Mouse (Mus musculus) embryonic facial prominence, embryonic 12.5 days (tissue): Measurements from ENCODE around the gene Shmt2. TPM values are rescaled to one million over a fixed set of nuclear protein-coding genes. Genes with fewer than 3 reads are reported as not detected.

Experiments used
- ATAC-seq: fragments of 200-750 bp; cut with Nextera tagmentation; 2 replicates; pipeline ENCODE4 v1.8.0; 2017; ENCODE audit not compliant: insufficient number of reproducible peaks, insufficient read depth, low FRiP score, low TSS enrichment
- H3K27ac ChIP-seq: fragments of 300-500 bp; sonication (generic); 2 replicates; pipeline ENCODE4 v1.5.1; 2016; ENCODE audit warnings: mild to moderate bottlenecking
- H3K27me3 ChIP-seq: fragments of 300-500 bp; sonication (generic); 2 replicates; pipeline ENCODE4 v1.6.1; 2016; ENCODE audit warnings: mild to moderate bottlenecking, moderate library complexity
- H3K36me3 ChIP-seq: fragments of 300-500 bp; sonication (generic); 2 replicates; pipeline ENCODE4 v1.6.1; 2016; ENCODE audit warnings: mild to moderate bottlenecking
- H3K4me1 ChIP-seq: fragments of 300-500 bp; sonication (generic); 2 replicates; pipeline ENCODE4 v1.6.1; 2016
- H3K4me2 ChIP-seq: fragments of 300-500 bp; sonication (generic); replicated peaks from 2 replicates; pipeline ENCODE4 v1.6.1; 2016; ENCODE audit warnings: mild to moderate bottlenecking, moderate library complexity
- H3K4me3 ChIP-seq: fragments of 300-500 bp; sonication (generic); 2 replicates; pipeline ENCODE4 v1.5.1; 2016; ENCODE audit warnings: mild to moderate bottlenecking
- H3K9ac ChIP-seq: fragments of 300-500 bp; sonication (generic); 2 replicates; pipeline ENCODE4 v1.6.1; 2016; ENCODE audit warnings: mild to moderate bottlenecking, moderate library complexity
- H3K9me3 ChIP-seq: fragments of 300-500 bp; sonication (generic); 2 replicates; pipeline ENCODE4 v1.6.1; 2016; ENCODE audit warnings: mild to moderate bottlenecking, moderate library complexity
- WGBS: fragments of 180-500 bp; shearing (Covaris S2); methylation state at CpG from one replicate; pipeline ENCODE4 v1.1.7; 2016; 5-methylcytosine and 5-hydroxymethylcytosine counted together
- polyA plus RNA-seq: library from polyadenylated mRNA; unstranded; fragments of >200 nt; fragmentation: Nextera tagmentation; extraction: Ambion mirVana; gene quantifications from 2 replicates; pipeline ENCODE4 v1.2.1, GENCODE M21; 2016

The Shmt2 gene
- 82.4 and 88.2 TPM in 2 replicates for polyA plus RNA-seq

- peak; percentile 62 for ATAC-seq
- H3K27ac ChIP-seq, result no peak within 1 kb of the TSS
- peaks cover 32% of the 10 kb centered on the region for H3K36me3 ChIP-seq
- no peaks in the 10 kb centered on the region for H3K9me3 ChIP-seq
- H3K4me3 ChIP-seq, result peak within 1 kb of the TSS; percentile 53
- 1% methylated on average over 21 of the region's 21 CpGs for WGBS
- H3K9ac ChIP-seq, result peak within 1 kb of the TSS; percentile 52
- peaks cover 45% of the 10 kb centered on the region for H3K4me1 ChIP-seq
- H3K4me2 ChIP-seq, result peak within 1 kb of the TSS; percentile 76
- H3K27me3 ChIP-seq, result peaks cover 56% of the 10 kb centered on the region
These were observed at the start of gene Shmt2 for GRCm38 (mm10) chr10:127522088-127522581. Shmt2 (minus strand) TSS chr10:127522444.

- ATAC-seq, result no peak
- peaks cover 87% of the 10 kb centered on the region for H3K36me3 ChIP-seq
- no peak overlapping the region for H3K27ac ChIP-seq
- H3K4me3 ChIP-seq, result no peak overlapping the region
- H3K27me3 ChIP-seq, result no peaks in the 10 kb centered on the region
- no peak overlapping the region for H3K4me2 ChIP-seq
- no peaks in the 10 kb centered on the region for H3K9me3 ChIP-seq
- no peak overlapping the region for H3K9ac ChIP-seq
- WGBS, result 92% methylated on average over 17 of the region's 17 CpGs
- no peaks in the 10 kb centered on the region for H3K4me1 ChIP-seq
These were observed 48.8 kb upstream of the Shmt2 start for GRCm38 (mm10) chr10:127570937-127571641.

GRCm38 (mm10) chr10:127570384-127570783 lies 48.1 kb upstream of the Shmt2 start:
- Histone ChIP-seq H3K27ac (no peak overlapping the region), H3K9ac (no peak overlapping the region), H3K4me3 (no peak overlapping the region), H3K36me3 (peaks cover 85% of the 10 kb centered on the region), H3K27me3 (no peaks in the 10 kb centered on the region), H3K4me2 (no peak overlapping the region), H3K4me1 (no peaks in the 10 kb centered on the region), H3K9me3 (no peaks in the 10 kb centered on the region)
- WGBS, result 76% methylated on average over 6 of the region's 6 CpGs
- ATAC-seq, result no peak

- no peak overlapping the region for H3K4me3 ChIP-seq
These were observed 47.2 kb upstream of the Shmt2 start for GRCm38 (mm10) chr10:127569450-127569849.

GRCm38 (mm10) chr10:127566553-127567326 lies 44.5 kb upstream of the Shmt2 start:
- Histone ChIP-seq H3K4me3 (no peak overlapping the region), H3K4me2 (no peak overlapping the region), H3K9me3 (no peaks in the 10 kb centered on the region), H3K27ac (no peak overlapping the region), H3K9ac (no peak overlapping the region), H3K36me3 (peaks cover 80% of the 10 kb centered on the region), H3K4me1 (peaks cover 8% of the 10 kb centered on the region; the same call in 1 of the 2 replicates), H3K27me3 (no peaks in the 10 kb centered on the region)
- WGBS, result 92% methylated on average over 28 of the region's 28 CpGs
- no peak for ATAC-seq

More at GRCm38 (mm10) chr10:127569450-127569849, 47.2 kb upstream of the Shmt2 start:
- no peaks in the 10 kb centered on the region for H3K9me3 ChIP-seq
- no peak overlapping the region for H3K9ac ChIP-seq
- H3K27me3 ChIP-seq, result no peaks in the 10 kb centered on the region
- H3K4me1 ChIP-seq, result peaks cover under 1% of the 10 kb centered on the region; the same call in 1 of the 2 replicates
- no peak for ATAC-seq
- H3K36me3 ChIP-seq, result peaks cover 79% of the 10 kb centered on the region
- no peak overlapping the region for H3K4me2 ChIP-seq
- H3K27ac ChIP-seq, result no peak overlapping the region
- WGBS, result 37% methylated on average over 3 of the region's 3 CpGs

GRCm38 (mm10) chr10:127564301-127564700 lies 42.1 kb upstream of the Shmt2 start:
- 0 out of 2 replicates have a peak overlapping the region, but pooled peaks have one; percentile 4 for H3K27ac ChIP-seq
- H3K4me1 ChIP-seq, result peaks cover 8% of the 10 kb centered on the region; the same call in 1 of the 2 replicates
- H3K36me3 ChIP-seq, result peaks cover 88% of the 10 kb centered on the region
- no peak overlapping the region for H3K4me2 ChIP-seq
- no peaks in the 10 kb centered on the region for H3K9me3 ChIP-seq
- 51% methylated on average over 13 of the region's 13 CpGs for WGBS
- H3K4me3 ChIP-seq, result no peak overlapping the region
- no peak for ATAC-seq
- H3K9ac ChIP-seq, result no peak overlapping the region
- H3K27me3 ChIP-seq, result no peaks in the 10 kb centered on the region

- no peak overlapping the region for H3K9ac ChIP-seq
- ATAC-seq, result no peak
These were observed 41.6 kb upstream of the Shmt2 start for GRCm38 (mm10) chr10:127563840-127564239.

GRCm38 (mm10) chr10:127561145-127561544 lies 38.9 kb upstream of the Shmt2 start:
- Histone ChIP-seq H3K9ac (no peak overlapping the region), H3K9me3 (no peaks in the 10 kb centered on the region), H3K4me1 (peaks cover 8% of the 10 kb centered on the region; the same call in 1 of the 2 replicates), H3K4me3 (no peak overlapping the region), H3K27me3 (no peaks in the 10 kb centered on the region), H3K36me3 (peaks cover 92% of the 10 kb centered on the region), H3K4me2 (no peak overlapping the region), H3K27ac (no peak overlapping the region)
- ATAC-seq, result no peak

More at GRCm38 (mm10) chr10:127563840-127564239, 41.6 kb upstream of the Shmt2 start:
- peak overlapping the region; percentile 4; the same call in 1 of the 2 replicates for H3K27ac ChIP-seq
- H3K27me3 ChIP-seq, result no peaks in the 10 kb centered on the region
- H3K4me2 ChIP-seq, result no peak overlapping the region
- 57% methylated on average over 8 of the region's 8 CpGs for WGBS
- H3K36me3 ChIP-seq, result peaks cover 88% of the 10 kb centered on the region
- peaks cover 8% of the 10 kb centered on the region; the same call in 1 of the 2 replicates for H3K4me1 ChIP-seq
- H3K4me3 ChIP-seq, result no peak overlapping the region
- no peaks in the 10 kb centered on the region for H3K9me3 ChIP-seq

GRCm38 (mm10) chr10:127557397-127557796 lies 35.2 kb upstream of the Shmt2 start:
- no peak overlapping the region for H3K27ac ChIP-seq
- H3K36me3 ChIP-seq, result peaks cover 100% of the 10 kb centered on the region
- H3K9me3 ChIP-seq, result no peaks in the 10 kb centered on the region
- H3K4me1 ChIP-seq, result no peaks in the 10 kb centered on the region
- ATAC-seq, result no peak
- no peaks in the 10 kb centered on the region for H3K27me3 ChIP-seq
- H3K9ac ChIP-seq, result no peak overlapping the region
- no peak overlapping the region for H3K4me2 ChIP-seq
- H3K4me3 ChIP-seq, result no peak overlapping the region
- WGBS, result 91% methylated on average over 13 of the region's 13 CpGs

GRCm38 (mm10) chr10:127555703-127556102 lies 33.5 kb upstream of the Shmt2 start:
- ATAC-seq, result no peak
- no peak overlapping the region for H3K4me2 ChIP-seq
- no peak overlapping the region for H3K27ac ChIP-seq
- no peaks in the 10 kb centered on the region for H3K27me3 ChIP-seq
- H3K4me3 ChIP-seq, result no peak overlapping the region
- WGBS, result 75% methylated on average over 18 of the region's 18 CpGs
- H3K36me3 ChIP-seq, result peaks cover 100% of the 10 kb centered on the region
- no peaks in the 10 kb centered on the region for H3K4me1 ChIP-seq
- H3K9ac ChIP-seq, result no peak overlapping the region
- H3K9me3 ChIP-seq, result no peaks in the 10 kb centered on the region

GRCm38 (mm10) chr10:127549892-127550291 lies 27.6 kb upstream of the Shmt2 start:
- Histone ChIP-seq H3K4me3 (no peak overlapping the region), H3K27me3 (no peaks in the 10 kb centered on the region), H3K4me2 (no peak overlapping the region), H3K4me1 (no peaks in the 10 kb centered on the region), H3K9ac (no peak overlapping the region), H3K27ac (no peak overlapping the region), H3K36me3 (peaks cover 100% of the 10 kb centered on the region), H3K9me3 (no peaks in the 10 kb centered on the region)
- ATAC-seq, result no peak
- 90% methylated on average over 17 of the region's 17 CpGs for WGBS
